Mouse (Mus musculus) ES-Bruce4 (cell line): ENCODE results near the gene Sept1.

ENCODE experiments used
- CTCF ChIP-seq: IDR thresholded peaks from one replicate; pipeline ENCODE4 v1.8.1; 2011; ENCODE audit warnings: low read depth, low read length
- POLR2A ChIP-seq: IDR thresholded peaks from one replicate; pipeline ENCODE4 v1.8.1; 2011; ENCODE audit warnings: low read length; ENCODE audit not compliant: insufficient read depth

GRCm38 (mm10) chr7:127196484-127196883 is 36.4 kb downstream of the Sept1 start:
- TF ChIP-seq POLR2A (no peak), CTCF (no peak)
